Mouse (Mus musculus) liver, adult 2 months (tissue): ENCODE data around the gene Mpeg1. TPM values are rescaled to one million over a fixed set of nuclear protein-coding genes. Genes with fewer than 3 reads are reported as not detected.

ENCODE experiments used
- DNase-seq: peaks from one replicate; pipeline ENCODE4 v3.0.0-alpha.2; 2011; ENCODE audit warnings: low read depth, low spot score; ENCODE audit errors: extremely low read depth
- H3K27ac ChIP-seq: fragments of 200-500 bp; replicated peaks from 2 replicates; pipeline ENCODE4 v1.5.1; 2012; ENCODE audit warnings: low read depth, mild to moderate bottlenecking, control low read depth, inconsistent platforms, low read length; ENCODE audit not compliant: insufficient read depth
- H3K27me3 ChIP-seq: fragments of 200-500 bp; 2 replicates; pipeline ENCODE4 v1.6.1; 2012; ENCODE audit warnings: mild to moderate bottlenecking, moderate library complexity, low read length, inconsistent platforms; ENCODE audit not compliant: control insufficient read depth, insufficient read depth
- H3K36me3 ChIP-seq: fragments of 200-500 bp; 2 replicates; pipeline ENCODE4 v1.6.1; 2012; ENCODE audit warnings: low read length, inconsistent platforms; ENCODE audit not compliant: control insufficient read depth, insufficient read depth
- H3K4me1 ChIP-seq: fragments of 200-500 bp; 2 replicates; pipeline ENCODE4 v1.6.1; 2011; ENCODE audit warnings: low read length; ENCODE audit not compliant: control insufficient read depth, insufficient read depth
- H3K4me3 ChIP-seq: fragments of 200-500 bp; 2 replicates; pipeline ENCODE4 v1.5.1; 2011; ENCODE audit warnings: low read depth, mild to moderate bottlenecking, control low read depth, low read length, moderate library complexity; ENCODE audit not compliant: insufficient read depth
- H3K79me2 ChIP-seq: fragments of 200-500 bp; 2 replicates; pipeline ENCODE4 v1.6.1; 2012; ENCODE audit warnings: inconsistent platforms, mild to moderate bottlenecking, low read length, moderate library complexity; ENCODE audit not compliant: control insufficient read depth, insufficient read depth
- H3K9ac ChIP-seq: fragments of 200-500 bp; 2 replicates; pipeline ENCODE4 v1.6.1; 2012; ENCODE audit warnings: low read depth, mild to moderate bottlenecking, control low read depth, inconsistent platforms, low read length
- CTCF ChIP-seq: fragments of 200-500 bp; IDR thresholded peaks from 2 replicates; pipeline ENCODE4 v1.5.1; 2011; ENCODE audit warnings: low read depth, low read length, control low read depth
- POLR2A ChIP-seq: fragments of 200-500 bp; IDR thresholded peaks from 2 replicates; pipeline ENCODE4 v1.6.1; 2011; ENCODE audit warnings: low read length, control low read depth; ENCODE audit not compliant: insufficient read depth; ENCODE audit errors: extremely low read depth
- WGBS: fragments of 180-500 bp; shearing (Covaris S2); methylation state at CpG from one replicate; pipeline ENCODE4 v1.1.7; 2018; 5-methylcytosine and 5-hydroxymethylcytosine counted together
- polyA plus RNA-seq: library from polyadenylated mRNA; depleted of rRNA; stranded (reverse); fragments of >200 nt; gene quantifications from 2 replicates; pipeline ENCODE4 v1.2.3, GENCODE M21; 2012
- total RNA-seq: library from RNA; depleted of rRNA; stranded (reverse); fragments of >200 nt; gene quantifications from 2 replicates; pipeline ENCODE4 v1.2.3, GENCODE M21; 2014

Gene Mpeg1
- total and polyA plus RNA-seq, 2 experiments: 7.4 to 27.1 TPM

DNA sequence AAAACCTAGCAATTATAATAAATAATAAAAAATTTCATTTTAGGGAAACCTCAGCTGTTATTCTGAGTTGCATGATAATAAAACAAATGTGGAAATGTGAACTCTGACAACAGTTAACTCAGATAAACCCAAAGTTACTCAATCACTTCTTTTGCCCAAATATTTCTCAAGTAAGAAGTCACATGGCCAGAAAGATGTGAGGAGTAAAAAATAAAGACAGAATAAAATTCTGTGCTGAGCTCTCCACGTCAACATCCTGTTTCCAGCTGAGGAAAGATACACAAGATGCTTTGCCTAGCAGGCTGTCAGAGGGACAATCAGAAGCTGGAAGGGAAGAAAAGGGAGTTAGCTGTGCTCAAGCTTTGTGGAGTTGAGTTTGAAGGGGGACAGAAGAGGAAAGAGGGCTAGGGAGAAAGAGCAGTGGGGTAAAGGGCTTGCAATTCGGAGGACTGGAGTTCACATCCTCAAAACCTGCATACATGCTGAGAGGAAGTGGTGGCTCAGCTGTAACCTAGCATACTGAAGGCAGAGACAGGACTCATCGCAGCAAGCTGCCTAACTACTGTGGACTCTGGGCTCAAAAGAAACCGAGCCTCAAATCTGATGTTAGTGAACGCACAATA, 20.4 kb upstream of the Mpeg1 start:
- WGBS: 45% methylated on average over 5 of the region's 5 CpGs
- Histone ChIP-seq H3K79me2 (no peaks in the 10 kb centered on the region), H3K27ac (peak overlapping the region; percentile 80), H3K36me3 (no peaks in the 10 kb centered on the region), H3K4me1 (peaks cover 14% of the 10 kb centered on the region), H3K9ac (peak overlapping the region; percentile 55), H3K4me3 (no peak overlapping the region), H3K27me3 (no peaks in the 10 kb centered on the region)
- peak; percentile 86 for DNase-seq
- no peak for TF ChIP-seq POLR2A
- TF ChIP-seq CTCF: no peak

DNA sequence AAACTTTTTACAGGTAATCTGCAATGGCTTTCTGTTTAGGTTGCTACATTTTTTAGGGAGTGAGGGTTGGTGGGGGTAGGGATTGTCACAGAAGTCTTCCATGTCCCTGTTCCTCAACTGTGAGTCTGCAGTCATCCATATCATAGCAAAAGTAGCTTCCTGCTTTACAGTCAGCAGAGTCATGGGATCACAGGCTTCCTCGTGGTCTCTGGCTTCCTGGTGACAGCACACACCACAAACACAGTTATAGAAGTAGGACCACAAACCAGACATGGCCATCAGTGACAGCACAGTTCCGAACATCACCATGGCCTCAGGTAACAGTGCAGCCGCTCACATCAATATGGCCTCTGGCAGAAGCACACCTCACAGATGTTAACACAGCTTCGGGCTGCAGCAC, 18.0 kb upstream of the Mpeg1 start:
- 74% methylated on average over 4 of the region's 4 CpGs for WGBS
- H3K79me2 ChIP-seq: no peaks in the 10 kb centered on the region
- H3K9ac ChIP-seq: no peak overlapping the region
- no peaks in the 10 kb centered on the region for H3K27me3 ChIP-seq
- TF ChIP-seq CTCF (no peak), POLR2A (no peak)
- H3K27ac ChIP-seq: no peak overlapping the region
- DNase-seq: no peak
- H3K4me1 ChIP-seq: peaks cover 18% of the 10 kb centered on the region
- no peak overlapping the region for H3K4me3 ChIP-seq
- H3K36me3 ChIP-seq: no peaks in the 10 kb centered on the region

DNA sequence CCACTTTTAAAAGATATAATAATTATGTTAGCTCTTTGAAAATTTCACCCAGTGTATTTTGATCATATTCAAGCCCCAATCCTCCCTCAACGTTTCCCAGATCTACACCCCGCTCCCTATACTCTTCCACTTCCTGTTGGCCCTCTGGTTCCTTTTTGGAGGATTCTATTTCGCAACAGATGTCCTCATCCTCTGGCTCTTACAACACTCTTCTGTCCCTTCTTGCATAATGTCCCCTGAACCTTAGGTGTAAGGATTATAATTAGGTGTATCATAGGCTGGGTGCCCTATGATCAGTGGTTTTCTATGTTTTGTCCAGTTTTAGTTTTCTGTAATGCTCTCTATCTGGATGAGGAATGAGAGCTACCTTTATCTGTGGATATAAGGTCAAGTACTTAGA, 15.6 kb upstream of the Mpeg1 start:
- Histone ChIP-seq H3K27me3 (no peaks in the 10 kb centered on the region), H3K9ac (no peak overlapping the region)

DNA sequence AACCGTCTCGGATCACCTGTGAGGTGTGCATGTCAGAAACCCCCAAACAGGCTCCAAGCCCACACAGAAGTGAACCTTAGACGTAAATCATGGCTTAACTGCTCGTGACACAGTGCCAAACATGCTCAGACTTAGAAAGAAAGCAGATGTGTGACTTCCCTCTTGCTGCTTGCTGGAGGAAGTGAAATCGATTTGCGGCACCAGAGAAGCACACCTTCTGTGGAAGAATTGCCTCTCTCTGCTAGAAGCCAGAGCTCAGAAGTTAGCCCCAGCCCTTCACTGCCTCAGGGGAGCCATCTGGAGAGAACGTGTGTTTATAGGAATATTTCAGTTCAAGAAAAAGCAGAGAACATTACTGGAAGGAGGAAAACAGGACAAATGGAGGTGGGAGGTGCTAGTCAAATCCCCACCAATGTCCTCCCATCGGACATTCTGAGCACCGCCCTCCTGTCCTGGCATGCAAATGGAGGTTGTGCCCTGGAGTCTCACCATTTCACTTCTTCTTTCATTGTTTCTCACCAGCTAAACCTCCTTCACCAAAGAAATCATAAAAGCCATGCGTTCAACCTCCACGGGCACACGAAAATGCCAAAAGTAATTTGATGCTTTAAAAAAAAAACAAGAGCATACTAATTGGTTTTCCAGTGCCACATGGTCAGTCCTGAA, 3.0 kb upstream of the Mpeg1 start:
- no peak for TF ChIP-seq POLR2A
- TF ChIP-seq CTCF: no peak
- H3K27me3 ChIP-seq: no peaks in the 10 kb centered on the region
- no peaks in the 10 kb centered on the region for H3K4me1 ChIP-seq
- WGBS: 82% methylated on average over 12 of the region's 12 CpGs
- no peaks in the 10 kb centered on the region for H3K36me3 ChIP-seq
- no peak overlapping the region for H3K9ac ChIP-seq
- H3K27ac ChIP-seq: peak overlapping the region; percentile 68; the same call in 1 of the 2 replicates
- H3K4me3 ChIP-seq: no peak overlapping the region
- H3K79me2 ChIP-seq: no peaks in the 10 kb centered on the region
- no peak for DNase-seq

More for the DNA sequence above, 15.6 kb upstream of the Mpeg1 start:
- DNase-seq: peak; percentile 94
- Histone ChIP-seq H3K36me3 (no peaks in the 10 kb centered on the region), H3K79me2 (no peaks in the 10 kb centered on the region), H3K27ac (no peak overlapping the region), H3K4me1 (peaks cover 13% of the 10 kb centered on the region), H3K4me3 (no peak overlapping the region)
- TF ChIP-seq CTCF: no peak
- no peak for TF ChIP-seq POLR2A
- WGBS: 5% methylated on average over 3 of the region's 3 CpGs

DNA sequence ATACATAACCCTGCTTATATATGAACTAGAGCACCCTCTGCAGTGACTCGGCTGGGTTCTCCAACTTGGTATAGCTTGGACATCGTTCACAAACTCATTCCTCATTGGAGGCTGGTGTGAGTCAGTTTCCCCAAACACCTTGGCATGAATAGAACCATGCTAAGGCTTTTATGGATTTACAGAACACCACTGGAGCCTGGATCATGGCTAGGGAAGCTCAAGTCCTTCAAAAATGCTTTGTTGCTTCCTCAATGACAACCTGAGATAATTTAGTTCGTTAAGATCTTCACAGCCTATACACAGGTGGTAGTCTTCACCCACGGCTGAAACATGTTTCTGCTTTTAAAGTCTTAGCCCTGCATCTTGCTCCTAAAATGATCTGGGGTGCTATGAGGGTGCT, 1.1 kb upstream of the Mpeg1 start:
- TF ChIP-seq CTCF (no peak), POLR2A (no peak)
- H3K79me2 ChIP-seq: no peaks in the 10 kb centered on the region
- no peak overlapping the region for H3K27ac ChIP-seq
- H3K27me3 ChIP-seq: no peaks in the 10 kb centered on the region
- 80% methylated on average over 4 of the region's 4 CpGs for WGBS
- no peak overlapping the region for H3K9ac ChIP-seq
- no peaks in the 10 kb centered on the region for H3K36me3 ChIP-seq
- no peak for DNase-seq
- no peak overlapping the region for H3K4me3 ChIP-seq
- H3K4me1 ChIP-seq: peaks cover 7% of the 10 kb centered on the region; the same call in 1 of the 2 replicates
